Mouse (Mus musculus) large intestine, adult 2 months (tissue): ENCODE measurements at regions not wholly inside any gene's neighbourhood (a gene's known extent, or its start where the extent isn't known, plus 50 kb on each side); places are given as distances from the start of the nearest gene placed in this dataset.

Source experiments
- DNase-seq: peaks from one replicate; pipeline ENCODE4 v3.0.0-alpha.2; 2012; ENCODE audit warnings: low read depth, low spot score
- WGBS: fragments of 180-500 bp; shearing (Covaris S2); methylation state at CpG from one replicate; pipeline ENCODE4 v1.1.7; 2018; 5-methylcytosine and 5-hydroxymethylcytosine counted together

GRCm38 (mm10) chr2:33989555-33990370, 102.0 kb upstream of the Mvb12b start:
- DNase-seq = no peak
- 61% methylated on average over 12 of the region's 12 CpGs for WGBS

- WGBS = 25% methylated on average over 4 of the region's 4 CpGs
- no peak for DNase-seq
These were observed 98.7 kb upstream of the Mvb12b start for GRCm38 (mm10) chr2:33986420-33986819.

GRCm38 (mm10) chr2:33985316-33985715, 97.6 kb upstream of the Mvb12b start:
- WGBS = 65% methylated on average over 11 of the region's 11 CpGs
- no peak for DNase-seq

GRCm38 (mm10) chr2:33983112-33983748, 95.5 kb upstream of the Mvb12b start:
- WGBS = 56% methylated on average over 11 of the region's 11 CpGs
- DNase-seq = no peak

DNA sequence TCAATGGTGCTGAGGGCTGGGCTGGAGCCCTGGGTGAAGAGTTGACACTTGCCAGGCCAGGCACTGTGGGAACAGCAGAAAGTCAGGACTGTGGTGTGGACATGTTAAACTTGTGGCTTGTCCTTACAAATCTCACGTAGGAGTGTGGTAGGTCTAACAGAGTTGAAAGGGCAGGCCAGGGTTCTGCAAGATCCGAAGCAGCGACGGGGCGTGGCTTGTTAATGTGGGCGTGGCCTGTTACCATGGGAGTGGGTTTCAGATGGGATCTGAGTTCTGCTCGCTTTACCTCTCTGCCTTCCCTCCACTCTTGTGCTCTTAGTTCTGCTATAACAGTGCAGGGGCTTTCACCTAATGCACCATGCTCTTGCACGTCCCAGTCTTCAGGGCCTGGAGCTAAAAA, 94.2 kb upstream of the Mvb12b start:
- WGBS = 36% methylated on average over 8 of the region's 8 CpGs

GRCm38 (mm10) chr2:33981321-33981720, 93.6 kb upstream of the Mvb12b start:
- WGBS = 83% methylated on average over 7 of the region's 7 CpGs

More for the DNA sequence above, 94.2 kb upstream of the Mvb12b start:
- DNase-seq = no peak

GRCm38 (mm10) chr2:33980884-33981283, 93.1 kb upstream of the Mvb12b start:
- whole genome bisulfite sequencing = 78% methylated on average over 10 of the region's 10 CpGs
- no peak for DNase-seq

More at GRCm38 (mm10) chr2:33981321-33981720, 93.6 kb upstream of the Mvb12b start:
- DNase-seq = no peak

GRCm38 (mm10) chr2:33979276-33979675, 91.5 kb upstream of the Mvb12b start:
- no peak for DNase-seq

GRCm38 (mm10) chr2:33978550-33978949, 90.8 kb upstream of the Mvb12b start:
- DNase-seq = no peak
- WGBS = 64% methylated on average over 4 of the region's 4 CpGs

GRCm38 (mm10) chr2:33977576-33978352, 90.0 kb upstream of the Mvb12b start:
- WGBS = 75% methylated on average over 20 of the region's 20 CpGs

DNA sequence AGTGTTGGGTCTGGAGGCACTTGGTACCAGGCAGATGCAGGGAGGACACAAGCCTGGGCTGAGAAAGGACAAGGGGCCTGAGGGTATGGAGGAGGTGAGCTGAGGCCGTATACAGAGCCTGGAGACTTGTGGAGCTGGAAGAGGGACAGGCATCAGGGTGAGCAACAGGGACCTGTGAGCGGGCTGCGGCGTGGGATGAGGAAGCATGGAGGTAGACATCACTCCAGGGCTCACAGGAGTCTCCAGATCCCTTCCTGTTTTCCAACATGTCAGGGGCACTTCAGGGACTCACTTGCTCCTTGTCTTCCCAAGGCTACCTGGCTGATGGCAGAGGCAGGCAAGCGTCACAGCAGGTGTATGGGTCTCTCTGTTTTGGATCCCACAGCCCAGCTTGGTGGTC, 89.4 kb upstream of the Mvb12b start:
- 92% methylated on average over 5 of the region's 5 CpGs for WGBS
- DNase-seq = no peak

More at GRCm38 (mm10) chr2:33977576-33978352, 90.0 kb upstream of the Mvb12b start:
- no peak for DNase-seq

DNA sequence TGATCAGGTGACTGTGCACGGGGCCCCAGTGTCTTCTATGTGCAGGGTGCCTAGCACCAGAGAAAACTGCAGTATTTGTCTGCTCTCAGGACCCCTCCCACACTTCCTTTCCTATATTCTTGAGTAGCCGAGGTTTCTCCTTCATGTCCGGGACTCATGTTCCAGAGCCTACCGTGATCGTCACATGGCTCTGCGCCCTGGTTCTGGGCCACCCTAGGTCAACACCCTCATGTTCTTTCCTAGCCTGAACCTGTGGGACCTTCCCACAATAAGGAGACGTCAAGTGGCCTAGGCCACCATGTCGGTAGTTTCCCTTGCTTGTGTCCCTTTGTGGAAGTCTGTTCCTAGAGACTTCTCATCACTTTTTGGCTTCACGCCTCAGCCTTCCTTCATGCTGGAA, 88.4 kb upstream of the Mvb12b start:
- DNase-seq = no peak
- WGBS = 86% methylated on average over 9 of the region's 9 CpGs

GRCm38 (mm10) chr2:33975423-33976127, 87.8 kb upstream of the Mvb12b start:
- 73% methylated on average over 14 of the region's 14 CpGs for WGBS
- DNase-seq = no peak

- WGBS = 81% methylated on average over 15 of the region's 15 CpGs
- no peak for DNase-seq
These were observed 87.1 kb upstream of the Mvb12b start for GRCm38 (mm10) chr2:33974737-33975422.

- no peak for DNase-seq
- WGBS = 86% methylated on average over 3 of the region's 3 CpGs
These were observed 86.3 kb upstream of the Mvb12b start for GRCm38 (mm10) chr2:33974031-33974430.

DNA sequence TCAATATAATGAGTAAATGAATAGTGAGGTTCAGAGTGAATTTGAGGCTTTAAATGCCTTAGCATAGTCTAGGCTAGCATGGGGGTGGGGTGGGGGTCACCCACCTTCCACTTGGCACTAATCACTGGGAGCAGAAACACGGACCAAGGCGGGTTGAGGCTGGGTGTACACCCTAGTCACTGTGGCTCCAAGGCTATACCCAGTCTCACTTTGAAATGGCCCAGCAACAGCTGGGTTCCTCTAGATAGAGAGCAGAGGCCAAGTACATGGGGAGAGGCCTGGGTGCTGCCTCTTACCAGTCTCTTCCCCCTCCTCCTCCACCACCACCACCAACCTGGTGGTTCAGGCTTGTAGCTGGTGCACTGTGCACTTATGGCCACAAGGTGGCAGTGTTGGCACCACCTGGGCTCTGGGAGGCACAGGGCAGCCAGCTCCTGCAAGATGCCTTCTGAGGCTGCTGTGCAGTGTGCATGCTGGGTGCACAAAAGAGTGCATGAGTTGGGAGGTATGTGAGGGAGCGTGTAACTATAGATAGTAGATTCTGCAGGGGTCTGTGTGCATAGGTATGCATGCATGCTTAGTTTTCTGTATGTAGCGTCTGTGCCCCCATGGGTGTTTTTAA, 85.6 kb upstream of the Mvb12b start:
- WGBS = 75% methylated on average over 4 of the region's 4 CpGs
- peak; percentile 24 for DNase-seq

- no peak for DNase-seq
- 40% methylated on average over 7 of the region's 7 CpGs for WGBS
These were observed 79.3 kb upstream of the Mvb12b start for GRCm38 (mm10) chr2:33966984-33967421.

- no peak for DNase-seq
- 33% methylated on average over 35 of the region's 35 CpGs for WGBS
These were observed 78.7 kb upstream of the Mvb12b start for GRCm38 (mm10) chr2:33966389-33966983.
